Mouse (Mus musculus) MN1 (cell line): ENCODE data around the gene Gpr18.

Source experiments
- DNase-seq: peaks from one replicate; pipeline ENCODE4 v3.0.0-alpha.2; 2016; ENCODE audit warnings: low spot score

Gpr18 gene

GRCm38 (mm10) chr14:121915621-121916020, at the start of gene Gpr18:
Gene Gpr18, minus strand, starts transcription at chr14:121915781.
- no peak for DNase-seq

- no peak for DNase-seq
Observed at GRCm38 (mm10) chr14:121964990-121965389, 49.4 kb upstream of the Gpr18 start, which contains the start of gene Gpr183. Gene Gpr183, minus strand, starts transcription at chr14:121965195.

- no peak for DNase-seq
Observed at GRCm38 (mm10) chr14:121963942-121964335, 48.4 kb upstream of the Gpr18 start.

GRCm38 (mm10) chr14:121963251-121963941, 47.8 kb upstream of the Gpr18 start:
- no peak for DNase-seq

GRCm38 (mm10) chr14:121962128-121962890, 46.7 kb upstream of the Gpr18 start:
- no peak for DNase-seq

- DNase-seq, result no peak
Observed at GRCm38 (mm10) chr14:121961496-121962127, 46.0 kb upstream of the Gpr18 start.

- no peak for DNase-seq
Observed at GRCm38 (mm10) chr14:121960997-121961396, 45.4 kb upstream of the Gpr18 start.

GRCm38 (mm10) chr14:121960531-121960930, 45.0 kb upstream of the Gpr18 start:
- no peak for DNase-seq

GRCm38 (mm10) chr14:121960031-121960430, 44.5 kb upstream of the Gpr18 start:
- no peak for DNase-seq

- DNase-seq, result no peak
Observed at GRCm38 (mm10) chr14:121959538-121959980, 44.0 kb upstream of the Gpr18 start.

- DNase-seq, result no peak
Observed at GRCm38 (mm10) chr14:121958751-121959537, 43.4 kb upstream of the Gpr18 start.

GRCm38 (mm10) chr14:121958041-121958750, 42.6 kb upstream of the Gpr18 start:
- no peak for DNase-seq

GRCm38 (mm10) chr14:121957176-121957871, 41.7 kb upstream of the Gpr18 start:
- DNase-seq, result no peak

GRCm38 (mm10) chr14:121956291-121956690, 40.7 kb upstream of the Gpr18 start:
- DNase-seq, result no peak

GRCm38 (mm10) chr14:121955176-121955795, 39.7 kb upstream of the Gpr18 start:
- no peak for DNase-seq

- no peak for DNase-seq
Observed at GRCm38 (mm10) chr14:121954608-121955007, 39.0 kb upstream of the Gpr18 start.

GRCm38 (mm10) chr14:121954129-121954528, 38.5 kb upstream of the Gpr18 start:
- DNase-seq, result no peak

- no peak for DNase-seq
Observed at GRCm38 (mm10) chr14:121952046-121952400, 36.4 kb upstream of the Gpr18 start.

GRCm38 (mm10) chr14:121951399-121952045, 35.9 kb upstream of the Gpr18 start:
- no peak for DNase-seq

- DNase-seq, result no peak
Observed at GRCm38 (mm10) chr14:121949897-121950296, 34.3 kb upstream of the Gpr18 start.
